Mouse (Mus musculus) E14TG2a.4 (cell line): ENCODE measurements around the gene Larp4.

Experiments
- CTCF ChIP-seq: conservative IDR thresholded peaks from 2 replicates; pipeline ENCODE4 v1.5.1; 2014; ENCODE audit warnings: low read length
- POU5F1 ChIP-seq: IDR thresholded peaks from 2 replicates; pipeline ENCODE4 v1.6.1; 2014; ENCODE audit warnings: low read length, borderline replicate concordance

DNA sequence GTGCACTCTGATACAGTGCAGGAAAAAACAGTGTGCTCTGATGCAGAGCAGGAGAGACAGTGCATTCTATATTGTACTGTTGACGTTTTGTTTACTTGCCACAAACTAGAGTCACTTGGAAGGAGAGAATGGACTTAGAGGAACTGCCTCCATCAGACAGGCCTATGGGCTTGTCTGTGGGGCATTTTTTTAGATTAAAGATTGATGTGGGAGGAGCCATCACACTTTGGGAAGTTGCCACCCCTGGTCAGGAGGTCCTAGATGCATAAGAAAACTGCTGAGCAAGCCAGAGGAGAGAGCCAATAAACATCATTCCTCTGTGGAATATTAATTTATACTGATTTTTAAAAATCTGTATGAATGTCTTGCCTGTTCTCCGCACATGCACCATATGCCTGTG lies 58.3 kb downstream of the Larp4 start:
- TF ChIP-seq POU5F1 (no peak), CTCF (no peak)
